Mouse (Mus musculus): ENCODE measurements around the gene Nme4. TPM values are rescaled to one million over a fixed set of nuclear protein-coding genes. Genes with fewer than 3 reads are reported as not detected.
A peak's percentile ranks its signal among the peaks of the same experiment; 100 is the strongest.

Nme4 gene
- polyA plus RNA-seq, 2 experiments from 2014 or later, result 0.32 to 0.95 TPM

GRCm38 (mm10) chr17:26114061-26114460 is 18.7 kb upstream of the Nme4 start:
- ATAC-seq, result no peak

DNA sequence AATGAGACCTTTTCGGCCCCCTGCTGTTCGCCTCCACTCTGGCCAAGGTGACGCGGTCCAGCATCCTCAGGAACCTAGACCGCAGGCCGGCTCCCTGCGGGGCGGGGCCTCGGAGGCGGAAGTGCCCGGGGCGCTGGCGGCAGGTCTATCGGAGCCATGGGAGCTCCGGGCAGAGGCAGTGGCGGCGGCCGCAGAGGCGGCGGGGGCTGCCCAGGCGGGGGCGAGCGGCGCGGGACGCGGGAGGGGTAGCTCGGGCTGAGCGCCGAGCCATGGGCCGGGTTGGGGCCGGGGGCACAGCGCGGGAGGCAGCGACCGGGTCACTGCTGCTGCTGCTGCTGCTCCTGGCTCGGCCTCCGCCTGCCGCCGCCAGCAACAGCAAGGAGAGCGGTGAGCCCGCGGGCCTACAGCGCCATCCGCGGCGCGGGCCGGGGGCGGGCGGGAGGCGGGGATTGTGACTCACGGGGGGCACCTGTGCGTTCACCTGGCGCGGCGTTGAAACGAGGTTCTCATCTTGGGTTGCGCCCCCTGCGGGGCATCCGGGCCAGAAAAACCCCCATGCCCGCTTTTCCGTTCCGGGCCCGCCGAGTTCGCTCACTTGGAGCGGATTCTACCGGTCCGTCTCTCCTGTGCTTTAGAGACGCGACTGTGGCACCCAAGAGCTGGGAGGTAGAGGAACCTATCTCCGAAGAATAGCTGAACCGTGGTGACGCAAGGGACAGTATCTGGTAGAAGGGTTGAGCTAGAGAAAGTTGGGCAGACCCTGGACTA is 18.0 kb upstream of the Nme4 start, which contains the start of gene Tmem8:
Tmem8 (plus strand) TSS at position 119 of the 768 bp plus-strand sequence.
- peak; percentile 82 for ATAC-seq

GRCm38 (mm10) chr17:26112751-26113150 is 17.3 kb upstream of the Nme4 start:
- peak; percentile 25 for ATAC-seq

DNA sequence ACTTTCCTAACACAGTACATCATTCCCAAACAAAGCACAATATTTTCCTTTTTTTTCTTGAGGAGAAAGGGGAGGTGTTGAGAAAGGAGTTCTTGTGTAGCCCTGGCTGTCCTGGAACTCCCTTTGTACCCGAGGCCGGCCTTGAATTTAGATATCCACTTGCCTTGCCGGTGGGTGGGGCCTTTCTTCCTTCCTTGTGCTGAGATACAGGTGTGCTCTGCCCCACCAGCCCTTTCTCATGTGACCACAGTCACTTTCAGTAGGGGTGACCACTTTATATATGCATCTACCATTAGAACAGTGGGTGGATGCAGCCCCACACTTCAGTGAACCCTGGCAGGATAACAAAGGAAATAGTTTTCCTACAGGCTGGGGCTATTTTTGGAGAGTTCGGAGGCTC is 16.3 kb upstream of the Nme4 start:
- ATAC-seq, result no peak

- no peak for ATAC-seq
Measured at GRCm38 (mm10) chr17:26111024-26111423, 15.6 kb upstream of the Nme4 start.

GRCm38 (mm10) chr17:26110156-26110555 is 14.8 kb upstream of the Nme4 start:
- no peak for ATAC-seq

DNA sequence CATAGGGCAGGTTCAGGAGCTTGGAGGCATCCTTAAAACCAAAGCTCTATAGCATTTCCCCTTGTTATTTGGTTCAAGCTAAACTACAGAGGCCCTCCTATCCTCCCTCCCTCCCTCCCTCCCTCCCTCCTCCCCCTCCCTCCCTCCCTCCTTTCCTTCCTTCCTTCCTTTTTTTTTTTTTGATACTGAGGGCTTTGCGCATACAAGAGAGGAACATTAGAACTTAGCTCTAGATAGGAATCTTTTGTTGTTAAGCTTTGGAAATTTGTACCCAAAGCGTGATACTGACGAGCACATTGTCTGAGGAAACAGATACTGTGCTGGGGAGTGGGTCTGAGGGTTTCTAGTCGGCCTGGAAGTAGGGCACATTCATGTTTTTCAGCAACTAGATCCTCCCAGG is 10.2 kb upstream of the Nme4 start:
- no peak for ATAC-seq

GRCm38 (mm10) chr17:26101478-26101877 is 6.1 kb upstream of the Nme4 start:
- no peak for ATAC-seq

- ATAC-seq, result no peak
Measured at GRCm38 (mm10) chr17:26100166-26100565, 4.8 kb upstream of the Nme4 start.

DNA sequence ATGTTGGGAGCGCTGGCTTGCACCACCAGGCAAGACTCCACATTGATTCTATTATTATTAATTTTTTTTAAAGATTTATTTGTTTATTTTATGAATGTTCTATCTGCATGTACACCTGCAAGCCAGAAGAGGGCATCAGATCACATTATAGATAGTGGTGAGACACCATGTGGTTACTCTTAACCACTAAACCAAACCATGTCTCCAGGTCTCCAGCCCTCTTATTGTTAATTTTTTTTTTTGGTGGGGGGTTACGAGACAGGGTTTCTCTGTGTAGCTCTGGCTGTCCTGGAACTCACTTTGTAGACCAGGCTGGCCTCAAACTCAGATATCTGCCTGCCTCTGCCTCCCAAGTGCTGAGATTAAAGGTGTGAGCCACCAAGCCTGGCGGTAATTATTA is 3.9 kb upstream of the Nme4 start:
- ATAC-seq, result peak; percentile 53

DNA sequence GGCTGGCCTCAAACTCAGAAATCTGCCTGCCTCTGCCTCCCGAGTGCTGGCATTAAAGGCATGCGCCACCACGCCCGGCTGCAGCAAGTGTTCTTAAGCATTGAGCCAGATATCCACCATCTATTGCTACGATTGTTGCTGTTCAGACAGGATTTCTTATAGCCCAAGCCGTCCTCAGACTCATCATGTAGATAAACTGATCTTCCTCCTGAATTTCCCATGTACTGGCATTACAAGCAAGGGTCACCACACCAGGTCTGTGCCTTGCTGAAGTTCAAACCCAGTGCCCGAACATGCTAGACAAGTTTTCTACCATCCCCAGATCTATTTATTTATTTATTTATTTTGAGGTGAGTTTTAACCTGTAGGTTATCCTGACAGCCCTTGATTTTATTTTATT is 3.1 kb upstream of the Nme4 start:
- ATAC-seq, result no peak

DNA sequence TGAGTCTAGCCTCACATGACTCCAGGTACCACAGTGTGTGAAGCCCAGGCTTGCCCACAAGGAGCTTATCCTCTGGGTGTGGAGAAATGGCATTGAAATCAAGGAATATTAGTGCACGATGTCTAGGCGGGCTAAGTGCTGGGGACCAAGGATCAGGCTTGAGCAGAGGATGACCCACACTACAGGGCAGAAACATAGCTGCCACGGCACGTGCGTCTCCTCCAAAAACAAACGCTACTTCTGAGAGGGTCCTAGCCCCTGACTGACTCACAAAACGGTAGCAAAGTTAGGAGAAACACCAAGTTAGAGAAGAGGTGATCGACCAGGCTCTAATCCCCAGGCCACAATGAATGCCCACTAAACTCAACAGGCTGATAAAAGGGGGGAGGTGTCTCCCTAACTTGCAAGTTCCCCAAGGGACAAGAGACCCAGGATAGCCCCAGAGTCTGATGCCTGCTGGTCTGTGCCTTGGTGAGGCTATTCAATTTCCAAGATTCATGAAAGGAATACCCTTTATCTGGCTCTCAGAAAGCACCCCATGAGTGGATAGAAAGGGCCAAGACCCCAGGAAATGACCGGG is 781 bp downstream of the Nme4 start:
- ATAC-seq, result no peak

DNA sequence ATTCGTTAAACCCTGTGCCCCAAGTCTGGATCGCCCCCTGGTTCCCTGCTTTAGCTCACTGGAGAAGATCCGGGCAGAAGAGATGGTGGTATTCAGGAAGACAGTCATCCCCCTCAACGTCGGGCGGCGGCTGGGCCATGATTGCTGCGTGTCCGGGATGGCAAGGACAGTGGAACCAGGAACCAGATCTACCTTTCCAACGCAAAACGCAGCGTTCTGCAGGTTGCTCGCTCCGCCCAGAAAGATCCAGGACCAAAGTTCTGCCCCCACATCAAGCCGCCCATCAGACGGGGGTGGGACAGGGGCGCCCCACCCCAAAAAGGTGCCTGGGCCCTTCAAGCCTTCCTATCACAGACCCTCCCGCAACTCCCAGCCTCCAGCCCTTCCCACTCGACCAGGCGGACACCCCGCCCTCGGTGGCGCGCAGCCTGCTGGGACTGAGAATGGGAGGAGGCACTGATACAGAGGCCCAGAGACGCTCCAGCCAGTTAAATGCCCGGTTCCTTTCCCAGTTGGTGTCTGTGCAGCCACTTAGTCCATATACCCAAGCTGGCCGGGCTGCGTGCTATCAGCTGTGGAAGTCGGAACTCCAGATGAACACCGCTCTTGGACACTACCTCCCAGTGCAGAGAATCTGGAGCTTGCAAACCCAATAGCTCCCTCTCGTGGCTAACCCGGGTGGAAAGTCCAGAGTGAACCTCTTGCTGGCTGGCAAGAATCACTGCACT is 5.3 kb downstream of the Nme4 start, which contains the start of gene Decr2:
Decr2 (minus strand) TSS at position 433 of the 728 bp plus-strand sequence.
- peak; percentile 85 for ATAC-seq

- ATAC-seq, result no peak
Measured at GRCm38 (mm10) chr17:26087059-26087564, 8.3 kb downstream of the Nme4 start.

DNA sequence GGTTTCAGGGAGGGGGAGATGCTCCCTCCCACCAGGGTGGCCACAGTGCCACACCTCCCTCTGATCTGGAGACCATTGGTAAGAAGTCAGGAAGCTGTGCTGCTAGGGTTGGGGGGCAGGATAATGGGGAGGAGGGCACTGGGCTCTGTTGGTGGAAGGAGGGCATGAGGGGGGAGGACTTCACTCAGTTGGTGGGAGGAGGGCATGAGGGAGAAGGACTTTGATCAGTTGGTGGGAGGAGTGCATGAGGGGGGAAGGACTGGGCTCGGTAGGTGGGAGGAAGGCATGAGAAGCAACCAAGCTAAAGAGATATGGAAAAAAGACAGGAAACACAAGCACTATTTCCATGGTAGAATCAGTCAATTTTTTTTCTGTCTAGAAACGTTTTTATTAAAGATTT is 14.5 kb downstream of the Nme4 start:
- ATAC-seq, result no peak

GRCm38 (mm10) chr17:26078851-26079250 is 16.6 kb downstream of the Nme4 start:
- ATAC-seq, result no peak

DNA sequence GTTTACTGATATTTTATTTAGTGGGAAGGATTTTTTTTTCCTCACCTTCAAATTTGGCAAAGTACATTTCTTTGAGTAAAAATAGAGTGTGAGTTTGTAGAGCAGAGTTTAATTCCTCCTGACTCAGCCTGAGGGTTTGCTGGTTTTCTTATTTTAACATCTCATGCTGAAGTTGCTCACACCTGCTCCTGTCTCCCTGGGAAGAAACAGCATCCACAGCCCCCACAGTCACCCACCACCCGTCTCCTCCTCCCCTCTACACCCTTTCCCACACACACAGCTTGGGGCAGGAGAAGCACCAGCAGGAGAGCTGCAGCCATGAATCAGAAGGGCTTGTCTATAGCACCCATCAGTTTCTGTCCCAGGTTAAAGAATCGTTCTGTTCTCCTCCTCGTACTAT is 20.2 kb downstream of the Nme4 start:
- no peak for ATAC-seq

DNA sequence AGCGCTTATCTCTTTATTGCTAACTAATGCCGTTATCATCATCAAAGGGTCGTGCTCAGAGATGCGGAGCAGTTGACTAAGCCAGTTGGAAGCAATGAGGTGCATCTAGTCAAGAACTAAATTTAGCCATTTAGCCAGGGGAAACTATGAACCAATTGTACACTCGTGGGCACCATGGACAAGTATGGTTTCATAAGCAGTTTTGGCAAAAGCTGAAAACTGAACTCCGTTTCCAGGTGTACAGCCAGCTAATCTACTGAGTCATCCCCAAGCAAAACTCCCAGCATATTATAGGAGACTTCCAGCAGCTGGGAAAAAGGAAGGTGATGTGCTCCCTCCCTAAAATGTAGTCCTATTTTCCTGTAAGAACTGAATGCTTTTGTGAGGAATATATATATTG is 25.3 kb downstream of the Nme4 start:
- ATAC-seq, result no peak

DNA sequence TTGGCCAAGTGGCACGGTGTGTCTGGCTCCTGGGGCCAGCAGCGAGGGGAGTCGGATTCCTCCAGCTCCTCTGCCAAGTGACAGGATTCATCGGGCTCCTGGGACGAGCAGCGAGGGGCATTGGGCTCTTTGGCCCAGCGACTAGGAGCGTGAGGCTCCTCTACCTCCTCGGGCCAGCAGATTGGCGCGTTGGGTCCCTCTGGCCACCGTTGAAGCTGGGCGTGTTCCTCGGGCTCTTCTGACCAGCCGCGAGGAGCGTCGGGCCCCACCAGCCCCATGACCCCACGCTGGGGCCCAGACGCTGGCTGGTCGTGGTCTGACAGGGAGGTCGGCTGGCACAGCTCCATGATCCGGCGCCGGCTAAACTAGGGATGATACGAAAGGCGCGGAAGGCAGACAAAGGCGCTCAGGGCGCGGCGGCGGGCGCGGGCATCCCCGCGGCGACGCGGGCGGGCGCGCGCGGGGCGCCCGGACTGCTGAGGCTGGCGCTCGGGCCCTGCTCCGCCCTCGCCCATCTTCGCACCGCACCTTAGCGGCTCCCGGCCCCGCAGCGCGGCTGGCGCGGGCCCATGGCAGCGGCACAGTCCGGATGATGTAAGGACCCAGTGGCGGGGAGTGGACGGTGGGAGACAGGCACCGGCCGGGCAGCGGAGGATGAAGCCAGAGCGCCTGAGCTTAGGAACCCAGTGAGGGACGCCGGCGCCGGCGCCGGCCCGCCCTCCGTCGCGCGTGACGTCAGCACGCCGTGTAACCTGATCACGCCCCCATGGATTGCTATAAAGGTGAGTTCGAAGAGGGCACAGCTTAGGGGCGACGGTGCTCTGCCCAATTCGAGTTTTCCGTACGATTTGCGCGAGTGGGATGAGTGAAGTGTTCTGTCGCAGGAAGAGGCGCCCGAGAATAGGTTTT is 26.3 kb downstream of the Nme4 start, which contains the start of gene Rab11fip3:
Rab11fip3 (minus strand) TSS at position 725 of the 909 bp plus-strand sequence.
- ATAC-seq, result peak; percentile 97

DNA sequence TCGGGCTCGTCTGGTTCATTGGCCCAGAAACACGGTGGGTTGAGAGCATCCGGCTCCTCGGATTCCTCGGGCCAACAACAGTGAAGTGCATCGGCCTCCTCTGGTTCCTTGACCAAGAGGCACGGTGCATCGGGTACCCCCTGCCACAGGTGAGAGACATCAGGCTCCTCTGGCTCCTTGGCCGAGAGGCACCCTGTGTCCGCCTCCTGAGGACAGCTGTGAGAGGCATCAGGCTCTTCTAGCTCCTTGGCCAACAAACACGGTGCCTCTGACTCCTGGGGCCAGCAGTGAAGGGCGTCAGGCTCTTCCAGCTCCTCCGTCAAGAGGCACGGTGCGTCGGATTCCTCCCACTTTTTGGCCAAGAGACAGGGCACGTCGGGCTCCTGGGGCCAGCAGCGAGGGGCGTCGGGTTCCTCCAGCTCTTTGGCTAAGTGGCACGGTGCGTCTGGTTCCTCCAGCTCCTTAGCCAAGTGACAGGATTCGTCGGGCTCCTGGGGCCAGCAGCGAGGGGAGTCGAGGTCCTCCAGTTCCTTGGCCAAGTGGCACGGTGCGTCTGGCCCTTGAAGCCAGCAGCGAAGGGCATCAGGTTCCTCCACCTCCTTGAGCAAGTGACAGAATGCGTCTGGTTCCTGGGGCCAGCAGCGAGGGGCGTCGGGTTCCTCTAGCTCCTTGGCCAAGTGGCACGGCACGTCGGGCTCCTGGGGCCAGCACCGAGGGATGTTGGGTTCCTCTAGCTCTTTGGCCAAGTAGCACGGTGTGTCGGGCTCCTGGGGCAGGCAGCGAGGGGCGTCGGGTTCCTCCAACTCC is 27.2 kb downstream of the Nme4 start:
- no peak for ATAC-seq

- no peak for ATAC-seq
Measured at GRCm38 (mm10) chr17:26066488-26067020, 28.8 kb downstream of the Nme4 start.

Data from CD4-positive, CD25-positive, alpha-beta regulatory T cell, adult 4 months (primary cell).